Mouse (Mus musculus) regulatory T cell (primary cell): ENCODE data around the gene Foxj3.
"Not testable (repeated sequence)": the region's sequence is repeated elsewhere in the genome, so short reads cannot be mapped to it uniquely, and the experiment has no call there.

Source experiments
- in situ Hi-C: fragments of 300-600 bp; cut with MboI, MseI; formaldehyde crosslinking; loops from one replicate; pipeline ENCODE4 v1.15.1; 2025; ENCODE audit warnings: high pct_unique_total_duplicates

Gene Foxj3

GRCm38 (mm10) chr4:119536615-119537014 is at the start of gene Foxj3:
TSS of gene Foxj3 (plus strand) at chr4:119537004.
- in situ Hi-C loops: not testable (repeated sequence)

GRCm38 (mm10) chr4:119489666-119490065 is 47.1 kb upstream of the Foxj3 start:
- in situ Hi-C loops: no loop called here

GRCm38 (mm10) chr4:119490806-119491205 is 46.0 kb upstream of the Foxj3 start:
- in situ Hi-C loops: no loop called here

- in situ Hi-C loops: no loop called here
These were observed 44.4 kb upstream of the Foxj3 start, which contains the start of gene Rimkla for GRCm38 (mm10) chr4:119492291-119492932. TSS of gene Rimkla (minus strand) at chr4:119492628.

- in situ Hi-C loops: no loop called here
These were observed 43.9 kb upstream of the Foxj3 start for GRCm38 (mm10) chr4:119492933-119493327.

- in situ Hi-C loops: no loop called here
These were observed 38.4 kb upstream of the Foxj3 start for GRCm38 (mm10) chr4:119498319-119498848.

- in situ Hi-C loops: no loop called here
These were observed 25.2 kb upstream of the Foxj3 start for GRCm38 (mm10) chr4:119511591-119511990.

GRCm38 (mm10) chr4:119512731-119513141 is 24.1 kb upstream of the Foxj3 start:
- in situ Hi-C loops: no loop called here

GRCm38 (mm10) chr4:119523575-119523974 is 13.2 kb upstream of the Foxj3 start:
- in situ Hi-C loops: no loop called here

GRCm38 (mm10) chr4:119524010-119524409 is 12.8 kb upstream of the Foxj3 start:
- in situ Hi-C loops: no loop called here

GRCm38 (mm10) chr4:119524466-119524865 is 12.3 kb upstream of the Foxj3 start:
- in situ Hi-C loops: no loop called here

- in situ Hi-C loops: no loop called here
These were observed 10.4 kb upstream of the Foxj3 start for GRCm38 (mm10) chr4:119526329-119526845.

- in situ Hi-C loops: no loop called here
These were observed 5.0 kb upstream of the Foxj3 start for GRCm38 (mm10) chr4:119531813-119532212.

GRCm38 (mm10) chr4:119535103-119535502 is 1.7 kb upstream of the Foxj3 start:
- in situ Hi-C loops: no loop called here

- in situ Hi-C loops: no loop called here
These were observed 632 bp downstream of the Foxj3 start for GRCm38 (mm10) chr4:119537436-119537835.

- in situ Hi-C loops: no loop called here
These were observed 2.4 kb downstream of the Foxj3 start, which contains the start of gene Frg2f1 for GRCm38 (mm10) chr4:119539031-119539824. TSS of gene Frg2f1 (minus strand) at chr4:119539529.

GRCm38 (mm10) chr4:119539836-119540532 is 3.2 kb downstream of the Foxj3 start:
- in situ Hi-C loops: no loop called here

GRCm38 (mm10) chr4:119540533-119540890 is 3.7 kb downstream of the Foxj3 start:
- in situ Hi-C loops: no loop called here

GRCm38 (mm10) chr4:119550864-119551263 is 14.1 kb downstream of the Foxj3 start:
- in situ Hi-C loops: no loop called here

GRCm38 (mm10) chr4:119555466-119555865 is 18.7 kb downstream of the Foxj3 start:
- in situ Hi-C loops: no loop called here

- in situ Hi-C loops: no loop called here
These were observed 26.3 kb downstream of the Foxj3 start for GRCm38 (mm10) chr4:119563136-119563535.

- in situ Hi-C loops: no loop called here
These were observed 29.6 kb downstream of the Foxj3 start for GRCm38 (mm10) chr4:119566322-119566835.
